Mouse (Mus musculus) C2C12 (cell line): ENCODE data around the gene Acads.

Experiments
- CTCF ChIP-seq: IDR thresholded peaks from one replicate; pipeline ENCODE4 v1.5.1; 2011; ENCODE audit not compliant: control insufficient read depth, insufficient read depth, insufficient read length
- MAX ChIP-seq: IDR thresholded peaks from one replicate; pipeline ENCODE4 v1.6.1; 2011; ENCODE audit warnings: mild to moderate bottlenecking, control low read depth
- MYOD1 ChIP-seq: IDR thresholded peaks from one replicate; pipeline ENCODE4 v1.6.1; 2011; ENCODE audit warnings: low read depth; ENCODE audit not compliant: control insufficient read depth, insufficient read length
- USF1 ChIP-seq: IDR thresholded peaks from one replicate; pipeline ENCODE4 v1.6.1; 2011; ENCODE audit warnings: low read depth, mild to moderate bottlenecking, control low read depth, moderate library complexity

DNA sequence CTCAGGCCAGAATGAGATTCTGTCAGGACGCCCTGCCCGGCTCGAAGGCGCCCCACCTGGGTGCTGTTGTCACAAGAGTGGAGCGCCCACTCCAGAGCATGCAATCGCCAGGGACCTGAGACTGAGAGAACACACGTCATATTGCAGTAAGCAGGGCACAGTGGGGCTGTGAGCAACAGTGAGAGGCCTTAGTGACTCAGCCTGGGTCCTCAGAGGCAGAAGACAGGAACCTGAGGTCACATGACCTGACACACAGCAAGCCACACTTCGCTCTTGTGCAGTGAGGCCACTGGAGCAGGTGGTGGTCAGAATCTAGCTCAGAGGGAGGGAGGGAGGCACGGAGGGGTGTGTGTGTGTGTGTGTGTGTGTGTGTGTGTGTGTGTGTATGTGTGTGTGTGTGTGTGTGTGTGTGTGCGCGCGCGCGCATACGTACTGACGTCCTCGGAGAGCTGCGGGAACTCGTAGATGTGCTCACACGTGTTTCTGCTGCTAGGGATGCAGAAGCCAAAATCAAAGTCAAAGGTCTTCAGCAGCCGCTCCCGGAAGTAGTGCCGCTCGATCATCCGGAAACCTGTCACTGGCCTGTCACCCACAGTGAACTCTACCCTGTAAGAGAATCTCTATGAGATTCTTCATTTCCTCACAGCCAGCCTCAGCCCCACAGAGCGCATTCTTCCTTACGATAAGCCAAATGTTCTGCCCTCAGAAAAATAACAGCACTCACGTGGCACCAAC lies 7.6 kb upstream of the Acads start:
- TF ChIP-seq MAX: no peak
- TF ChIP-seq CTCF: no peak
- TF ChIP-seq USF1: peak; percentile 2
- no peak for TF ChIP-seq MYOD1
